Mouse (Mus musculus): ENCODE measurements around the gene Entpd5. TPM values are rescaled to one million over a fixed set of nuclear protein-coding genes. Genes with fewer than 3 reads are reported as not detected.
A peak's percentile ranks its signal among the peaks of the same experiment; 100 is the strongest.
"Not testable (repeated sequence)": the region's sequence is repeated elsewhere in the genome, so short reads cannot be mapped to it uniquely, and the experiment has no call there.

Entpd5 gene
- polyA plus RNA-seq, 1 experiment from 2014 or later: 11.9 TPM

GRCm38 (mm10) chr12:84371647-84372046 lies 37.2 kb downstream of the Entpd5 start:
- WGBS: 87% methylated on average over 5 of the region's 5 CpGs
- Histone ChIP-seq H3K4me3 (ENCODE audit: low read depth, low read length) (no peak overlapping the region), H3K4me2 (ENCODE audit: low read depth, low read length, severe bottlenecking) (no peak overlapping the region), H3K9ac (ENCODE audit: low read length) (no peak overlapping the region), H3K36me3 (ENCODE audit: control insufficient read depth, insufficient read depth, low read length) (peaks cover 10% of the 10 kb centered on the region; the same call in 1 of the 2 replicates), H3K9me3 (ENCODE audit: control insufficient read depth, low read length) (no peaks in the 10 kb centered on the region), H3K27ac (ENCODE audit: low read depth, low read length) (no peak overlapping the region), H3K4me1 (replicated peaks; ENCODE audit: control insufficient read depth, insufficient read depth, low read length) (no peaks in the 10 kb centered on the region), H3K27me3 (ENCODE audit: control insufficient read depth, insufficient read depth, low read length) (no peaks in the 10 kb centered on the region)
- DNase-seq (ENCODE audit: low spot score) (no peak), ATAC-seq (replicated peaks; ENCODE audit: low FRiP score) (no peak)

- H3K27me3 ChIP-seq (ENCODE audit: control insufficient read depth, insufficient read depth, low read length): no peaks in the 10 kb centered on the region
- 71% methylated on average over 9 of the region's 9 CpGs for WGBS
- H3K4me2 ChIP-seq (ENCODE audit: low read depth, low read length, severe bottlenecking): no peak overlapping the region
- no peak for DNase-seq (ENCODE audit: low spot score)
- peaks cover 6% of the 10 kb centered on the region; the same call in 1 of the 2 replicates for H3K4me1 ChIP-seq (replicated peaks; ENCODE audit: control insufficient read depth, insufficient read depth, low read length)
- peaks cover 7% of the 10 kb centered on the region; the same call in 1 of the 2 replicates for H3K36me3 ChIP-seq (ENCODE audit: control insufficient read depth, insufficient read depth, low read length)
- no peak for ATAC-seq (replicated peaks; ENCODE audit: low FRiP score)
- H3K9ac ChIP-seq (ENCODE audit: low read length): no peak overlapping the region
- no peaks in the 10 kb centered on the region for H3K9me3 ChIP-seq (ENCODE audit: control insufficient read depth, low read length)
- H3K4me3 ChIP-seq (ENCODE audit: low read depth, low read length): no peak overlapping the region
- no peak overlapping the region for H3K27ac ChIP-seq (ENCODE audit: low read depth, low read length)
Observed at GRCm38 (mm10) chr12:84366971-84367370, 41.9 kb downstream of the Entpd5 start.

- no peaks in the 10 kb centered on the region for H3K9me3 ChIP-seq (ENCODE audit: control insufficient read depth, low read length)
- no peak overlapping the region for H3K4me2 ChIP-seq (ENCODE audit: low read depth, low read length, severe bottlenecking)
- H3K27me3 ChIP-seq (ENCODE audit: control insufficient read depth, insufficient read depth, low read length): no peaks in the 10 kb centered on the region
- H3K27ac ChIP-seq (ENCODE audit: low read depth, low read length): no peak overlapping the region
- H3K4me1 ChIP-seq (replicated peaks; ENCODE audit: control insufficient read depth, insufficient read depth, low read length): peaks cover 6% of the 10 kb centered on the region; the same call in 1 of the 2 replicates
- no peak for ATAC-seq (replicated peaks; ENCODE audit: low FRiP score)
- H3K9ac ChIP-seq (ENCODE audit: low read length): no peak overlapping the region
- WGBS: 95% methylated on average over 6 of the region's 6 CpGs
- no peaks in the 10 kb centered on the region; the same call in 1 of the 2 replicates for H3K36me3 ChIP-seq (ENCODE audit: control insufficient read depth, insufficient read depth, low read length)
- DNase-seq (ENCODE audit: low spot score): no peak
- no peak overlapping the region for H3K4me3 ChIP-seq (ENCODE audit: low read depth, low read length)
Observed at GRCm38 (mm10) chr12:84365137-84365536, 43.7 kb downstream of the Entpd5 start.

- 88% methylated on average over 9 of the region's 9 CpGs for WGBS
- Histone ChIP-seq H3K9me3 (ENCODE audit: control insufficient read depth, low read length) (no peaks in the 10 kb centered on the region), H3K4me2 (ENCODE audit: low read depth, low read length, severe bottlenecking) (no peak overlapping the region), H3K36me3 (ENCODE audit: control insufficient read depth, insufficient read depth, low read length) (no peaks in the 10 kb centered on the region), H3K4me3 (ENCODE audit: low read depth, low read length) (no peak overlapping the region), H3K27me3 (ENCODE audit: control insufficient read depth, insufficient read depth, low read length) (no peaks in the 10 kb centered on the region), H3K9ac (ENCODE audit: low read length) (no peak overlapping the region), H3K27ac (ENCODE audit: low read depth, low read length) (no peak overlapping the region), H3K4me1 (replicated peaks; ENCODE audit: control insufficient read depth, insufficient read depth, low read length) (peaks cover 6% of the 10 kb centered on the region; the same call in 1 of the 2 replicates)
- ATAC-seq (replicated peaks; ENCODE audit: low FRiP score) (no peak), DNase-seq (ENCODE audit: low spot score) (no peak)
Observed at GRCm38 (mm10) chr12:84364291-84364690, 44.5 kb downstream of the Entpd5 start.

- 78% methylated on average over 2 of the region's 2 CpGs for WGBS
Observed at GRCm38 (mm10) chr12:84362872-84363271, 46.0 kb downstream of the Entpd5 start.

GRCm38 (mm10) chr12:84361555-84362489 lies 47.0 kb downstream of the Entpd5 start, which contains the start of the genes Coq6 and Fam161b:
Gene Coq6, plus strand, starts transcription at chr12:84361657.
Gene Fam161b, minus strand, starts transcription at chr12:84361833.
- WGBS: under 1% methylated on average over 51 of the region's 51 CpGs
- H3K27ac ChIP-seq (ENCODE audit: low read depth, low read length): no peak within 1 kb of the TSS

More at GRCm38 (mm10) chr12:84362872-84363271, 46.0 kb downstream of the Entpd5 start:
- H3K27ac ChIP-seq (ENCODE audit: low read depth, low read length): no peak overlapping the region
- H3K4me2 ChIP-seq (ENCODE audit: low read depth, low read length, severe bottlenecking): peak overlapping the region; percentile 88
- no peak for DNase-seq (ENCODE audit: low spot score)
- peak overlapping the region; percentile 98 for H3K4me3 ChIP-seq (ENCODE audit: low read depth, low read length)
- H3K27me3 ChIP-seq (ENCODE audit: control insufficient read depth, insufficient read depth, low read length): no peaks in the 10 kb centered on the region
- H3K36me3 ChIP-seq (ENCODE audit: control insufficient read depth, insufficient read depth, low read length): no peaks in the 10 kb centered on the region
- peaks cover 6% of the 10 kb centered on the region; the same call in 1 of the 2 replicates for H3K4me1 ChIP-seq (replicated peaks; ENCODE audit: control insufficient read depth, insufficient read depth, low read length)
- no peaks in the 10 kb centered on the region for H3K9me3 ChIP-seq (ENCODE audit: control insufficient read depth, low read length)
- ATAC-seq (replicated peaks; ENCODE audit: low FRiP score): no peak
- H3K9ac ChIP-seq (ENCODE audit: low read length): no peak overlapping the region; the same call in 1 of the 2 replicates

GRCm38 (mm10) chr12:84358699-84359098 lies 50.1 kb downstream of the Entpd5 start:
- 84% methylated on average over 2 of the region's 2 CpGs for WGBS
- not testable (repeated sequence) for DNase-seq (ENCODE audit: low spot score); ATAC-seq (replicated peaks; ENCODE audit: low FRiP score)

More at GRCm38 (mm10) chr12:84361555-84362489, 47.0 kb downstream of the Entpd5 start, which contains the start of the genes Coq6 and Fam161b:
- H3K9ac ChIP-seq (ENCODE audit: low read length): peak within 1 kb of the TSS; percentile 84
- ATAC-seq (replicated peaks; ENCODE audit: low FRiP score) (peak; percentile 99), DNase-seq (ENCODE audit: low spot score) (peak; percentile 95)
- no peaks in the 10 kb centered on the region for H3K27me3 ChIP-seq (ENCODE audit: control insufficient read depth, insufficient read depth, low read length)
- H3K36me3 ChIP-seq (ENCODE audit: control insufficient read depth, insufficient read depth, low read length): no peaks in the 10 kb centered on the region
- peak within 1 kb of the TSS; percentile 98 for H3K4me3 ChIP-seq (ENCODE audit: low read depth, low read length)
- H3K4me1 ChIP-seq (replicated peaks; ENCODE audit: control insufficient read depth, insufficient read depth, low read length): peaks cover 6% of the 10 kb centered on the region; the same call in 1 of the 2 replicates
- no peaks in the 10 kb centered on the region for H3K9me3 ChIP-seq (ENCODE audit: control insufficient read depth, low read length)
- H3K4me2 ChIP-seq (ENCODE audit: low read depth, low read length, severe bottlenecking): peak within 1 kb of the TSS; percentile 88

GRCm38 (mm10) chr12:84347192-84347591 lies 61.6 kb downstream of the Entpd5 start:
- Histone ChIP-seq H3K4me1 (replicated peaks; ENCODE audit: control insufficient read depth, insufficient read depth, low read length) (0 out of 2 replicates have a peak, but pooled peaks cover 2% of the 10 kb centered on the region), H3K36me3 (ENCODE audit: control insufficient read depth, insufficient read depth, low read length) (no peaks in the 10 kb centered on the region; the same call in 1 of the 2 replicates), H3K9ac (ENCODE audit: low read length) (no peak overlapping the region), H3K4me2 (ENCODE audit: low read depth, low read length, severe bottlenecking) (no peak overlapping the region), H3K27ac (ENCODE audit: low read depth, low read length) (no peak overlapping the region), H3K9me3 (ENCODE audit: control insufficient read depth, low read length) (no peaks in the 10 kb centered on the region), H3K4me3 (ENCODE audit: low read depth, low read length) (no peak overlapping the region), H3K27me3 (ENCODE audit: control insufficient read depth, insufficient read depth, low read length) (no peaks in the 10 kb centered on the region)
- WGBS: 50% methylated on average over 2 of the region's 2 CpGs
- ATAC-seq (replicated peaks; ENCODE audit: low FRiP score): no peak
- DNase-seq (ENCODE audit: low spot score): no peak

More at GRCm38 (mm10) chr12:84358699-84359098, 50.1 kb downstream of the Entpd5 start:
- H3K27ac ChIP-seq (ENCODE audit: low read depth, low read length); H3K36me3 ChIP-seq (ENCODE audit: control insufficient read depth, insufficient read depth, low read length); H3K4me2 ChIP-seq (ENCODE audit: low read depth, low read length, severe bottlenecking); H3K27me3 ChIP-seq (ENCODE audit: control insufficient read depth, insufficient read depth, low read length); H3K9me3 ChIP-seq (ENCODE audit: control insufficient read depth, low read length); H3K9ac ChIP-seq (ENCODE audit: low read length); H3K4me3 ChIP-seq (ENCODE audit: low read depth, low read length); H3K4me1 ChIP-seq (replicated peaks; ENCODE audit: control insufficient read depth, insufficient read depth, low read length): not testable (repeated sequence)
